11 mouse cellular contexts compared by ENCODE assay signal in genomic region chr7:134114311-134115188, GRCm38 (mm10).
DNase-seq lines count a peak whose midpoint lies in the region; ATAC-seq and TF ChIP-seq lines count a peak whose summit lies in the region.
"Had no signal": no experiment of that assay in that cellular context is flagged by ENCODE, and none has a peak within 500 bp of the region (broad histone marks: within the 10 kb centered on the region; RNA-seq: fewer than 3 reads in every experiment).

No protein-coding gene starts in this region.

- H3K27ac ChIP-seq in layer of hippocampus, adult 2 months, result peak overlapping the region; percentile 21; the same call in 1 of the 2 replicates
- H3K27ac ChIP-seq in heart, embryonic 12.5 days (ENCODE audit: poor library complexity, severe bottlenecking), result peak overlapping the region; percentile 22; the same call in 1 of the 2 replicates
- peak overlapping the region; percentile 22; the same call in 1 of the 2 replicates for H3K27ac ChIP-seq in liver, postnatal 0 days (ENCODE audit: low read depth)
- no peak overlapping the region for H3K27ac ChIP-seq in hindbrain, embryonic 12.5 days
- H3K27ac ChIP-seq: heart, adult 2 months; limb, embryonic 13.5 days had no signal

- TF ChIP-seq CTCF in layer of hippocampus, adult 2 months (conservative IDR thresholded peaks at IDR 0.05), result no peak
- TF ChIP-seq CTCF in liver, postnatal 0 days (IDR thresholded peaks at IDR 0.05; ENCODE audit: low read depth), result no peak

- H3K9me3 ChIP-seq in heart, embryonic 12.5 days (replicated peaks), result 0 out of 2 replicates have a peak, but pooled peaks cover 2% of the 10 kb centered on the region
- H3K9me3 ChIP-seq in liver, postnatal 0 days (ENCODE audit: low read length), result no peaks in the 10 kb centered on the region
- H3K9me3 ChIP-seq in hindbrain, embryonic 12.5 days (replicated peaks), result no peaks in the 10 kb centered on the region

- ATAC-seq in heart, embryonic 12.5 days (ENCODE audit: insufficient number of reproducible peaks, low FRiP score), result peak; percentile 81
- ATAC-seq in liver, postnatal 0 days, result peak; percentile 67
- no peak for ATAC-seq in CD4-positive, CD25-positive, alpha-beta regulatory T cell, adult 4 months
- ATAC-seq in hindbrain, embryonic 12.5 days (ENCODE audit: low FRiP score), result no peak
- ATAC-seq: Patski had no signal

- peak in 1 of 2 experiments; percentile 48 for DNase-seq in layer of hippocampus, adult 2 months (ENCODE audit: low spot score in 2 of 2)
- DNase-seq in layer of hippocampus, adult 8-10 months (ENCODE audit: low spot score in 2 of 2), result no peak
- peak; percentile 58 for DNase-seq in brain, adult 2 months (ENCODE audit: low read depth, low spot score)
- DNase-seq in liver, postnatal 0 days, result no peak
- no peak for DNase-seq in natural killer cell, adult 2 months (ENCODE audit: low spot score in 2 of 2)

- H3K4me3 ChIP-seq in layer of hippocampus, adult 2 months, result no peak overlapping the region
- H3K4me3 ChIP-seq in heart, embryonic 12.5 days, result no peak overlapping the region
- no peak overlapping the region for H3K4me3 ChIP-seq in liver, postnatal 0 days (ENCODE audit: low read depth, low read length)
- no peak overlapping the region for H3K4me3 ChIP-seq in hindbrain, embryonic 12.5 days
- H3K4me3 ChIP-seq: heart, adult 2 months; limb, embryonic 13.5 days had no signal

- H3K36me3 ChIP-seq in heart, embryonic 12.5 days, result no peaks in the 10 kb centered on the region; the same call in 1 of the 2 replicates
- no peaks in the 10 kb centered on the region for H3K36me3 ChIP-seq in liver, postnatal 0 days (replicated peaks; ENCODE audit: insufficient read depth, low read length)
- no peaks in the 10 kb centered on the region for H3K36me3 ChIP-seq in hindbrain, embryonic 12.5 days
- H3K36me3 ChIP-seq: limb, embryonic 13.5 days had no signal

- 25% methylated on average over 9 of the region's 9 CpGs for WGBS in heart, embryonic 12.5 days
- WGBS in liver, postnatal 0 days (ENCODE audit: insufficient replicate concordance), result 71% methylated on average over 9 of the region's 9 CpGs
- 64% methylated on average over 9 of the region's 9 CpGs for WGBS in hindbrain, embryonic 12.5 days

- H3K4me1 ChIP-seq in heart, embryonic 12.5 days (replicated peaks), result peaks cover 34% of the 10 kb centered on the region
- no peaks in the 10 kb centered on the region for H3K4me1 ChIP-seq in liver, postnatal 0 days (ENCODE audit: insufficient read depth)
- no peaks in the 10 kb centered on the region for H3K4me1 ChIP-seq in hindbrain, embryonic 12.5 days
- H3K4me1 ChIP-seq: limb, embryonic 13.5 days had no signal

- H3K27me3 ChIP-seq in heart, embryonic 12.5 days (replicated peaks), result no peaks in the 10 kb centered on the region
- H3K27me3 ChIP-seq in liver, postnatal 0 days (ENCODE audit: insufficient read depth, low read length), result no peaks in the 10 kb centered on the region
- no peaks in the 10 kb centered on the region for H3K27me3 ChIP-seq in hindbrain, embryonic 12.5 days
- H3K27me3 ChIP-seq: limb, embryonic 13.5 days; Patski had no signal

- H3K9ac ChIP-seq in heart, embryonic 12.5 days, result no peak overlapping the region
- H3K9ac ChIP-seq in liver, postnatal 0 days (replicated peaks), result no peak overlapping the region
- H3K9ac ChIP-seq in hindbrain, embryonic 12.5 days, result no peak overlapping the region
- H3K9ac ChIP-seq: limb, embryonic 13.5 days had no signal

- no peak; the same call in 1 of the 2 replicates for TF ChIP-seq EP300 in liver, postnatal 0 days (IDR thresholded peaks at IDR 0.05; ENCODE audit: low read depth)

- H3K4me2 ChIP-seq in heart, embryonic 12.5 days, result no peak overlapping the region
- H3K4me2 ChIP-seq in liver, postnatal 0 days (ENCODE audit: low read depth, low read length), result no peak overlapping the region
- no peak overlapping the region for H3K4me2 ChIP-seq in hindbrain, embryonic 12.5 days (replicated peaks)
- H3K4me2 ChIP-seq: limb, embryonic 13.5 days had no signal

Comparison
In these comparisons a context has a peak if more than half of its experiments do, and no peak if none do; other contexts are left out.
1. ATAC-seq: peak in heart, embryonic 12.5 days (single experiment) and liver, postnatal 0 days (single experiment); none in CD4-positive, CD25-positive, alpha-beta regulatory T cell, adult 4 months (single experiment) and hindbrain, embryonic 12.5 days (single experiment).